Mouse (Mus musculus) adrenal gland, postnatal 4 days (tissue): ENCODE data around the gene Tbc1d24. TPM values are rescaled to one million over a fixed set of nuclear protein-coding genes. Genes with fewer than 3 reads are reported as not detected.

ENCODE experiments used
- DNase-seq, 2 experiments: peaks; one replicate each; pipeline ENCODE4 v3.0.0; 2021 to 2022; ENCODE audit warnings: low spot score in 2 of 2, mixed read lengths in 2 of 2
- long read RNA-seq, 2 experiments: library from polyadenylated mRNA; stranded (forward); transcript quantifications; one replicate each; pipeline ENCODE4 v2.0.0; 2021
- total RNA-seq, 2 experiments: library from RNA; stranded (reverse); gene quantifications; 2 replicates each; pipeline ENCODE4 v1.2.3; 2021

The Tbc1d24 gene
- 10 to 100 TPM; 13.7 to 15.9 TPM for total RNA-seq
- long read RNA-seq, experiment 1: 0 reads
- long read RNA-seq, experiment 2, partial matches to known transcripts: 1 of 4 reads
- long read RNA-seq, experiment 2, other reads (novel, unspliced or antisense): 3 of 4 reads

GRCm38 (mm10) chr17:24205284-24205888 lies at the start of gene Tbc1d24:
Tbc1d24 (minus strand) TSS chr17:24205562.
- DNase-seq: peak; percentile 83 to 84

GRCm38 (mm10) chr17:24252329-24252728 lies 47.0 kb upstream of the Tbc1d24 start:
- no peak for DNase-seq

- peak; percentile 87 to 93 for DNase-seq
These were observed 46.1 kb upstream of the Tbc1d24 start, which contains the start of gene Ccnf for GRCm38 (mm10) chr17:24251320-24252069. Ccnf (minus strand) TSS chr17:24251484.

- DNase-seq: no peak
These were observed 45.6 kb upstream of the Tbc1d24 start for GRCm38 (mm10) chr17:24250988-24251319.

- DNase-seq: no peak
These were observed 43.3 kb upstream of the Tbc1d24 start for GRCm38 (mm10) chr17:24248641-24249040.

- DNase-seq: no peak
These were observed 38.7 kb upstream of the Tbc1d24 start for GRCm38 (mm10) chr17:24244061-24244460.

- DNase-seq: peak in 1 of 2 experiments; percentile 35
These were observed 38.1 kb upstream of the Tbc1d24 start for GRCm38 (mm10) chr17:24243311-24243969.

- DNase-seq: no peak
These were observed 31.6 kb upstream of the Tbc1d24 start for GRCm38 (mm10) chr17:24236921-24237320.

- DNase-seq: no peak
These were observed 31.1 kb upstream of the Tbc1d24 start for GRCm38 (mm10) chr17:24236479-24236878.

- DNase-seq: no peak
These were observed 22.6 kb upstream of the Tbc1d24 start for GRCm38 (mm10) chr17:24227941-24228340.

- DNase-seq: no peak
These were observed 21.4 kb upstream of the Tbc1d24 start for GRCm38 (mm10) chr17:24226721-24227120.

- no peak for DNase-seq
These were observed 20.5 kb upstream of the Tbc1d24 start for GRCm38 (mm10) chr17:24225851-24226250.

GRCm38 (mm10) chr17:24224741-24225140 lies 19.4 kb upstream of the Tbc1d24 start:
- DNase-seq: no peak

- no peak for DNase-seq
These were observed 18.2 kb upstream of the Tbc1d24 start for GRCm38 (mm10) chr17:24223513-24223912.

GRCm38 (mm10) chr17:24222653-24223052 lies 17.3 kb upstream of the Tbc1d24 start:
- DNase-seq: no peak

GRCm38 (mm10) chr17:24220435-24221411 lies 15.4 kb upstream of the Tbc1d24 start, which contains the start of gene Tedc2:
Tedc2 (minus strand) TSS chr17:24220851.
- peak; percentile 73 to 88 for DNase-seq

GRCm38 (mm10) chr17:24216836-24217235 lies 11.5 kb upstream of the Tbc1d24 start:
- no peak for DNase-seq

- DNase-seq: no peak
These were observed 7.8 kb upstream of the Tbc1d24 start for GRCm38 (mm10) chr17:24213186-24213585.

GRCm38 (mm10) chr17:24212441-24213018 lies 7.2 kb upstream of the Tbc1d24 start:
- DNase-seq: no peak
